Mouse (Mus musculus) adrenal gland, postnatal 14 days (tissue): ENCODE results near the gene Plin2. TPM values are rescaled to one million over a fixed set of nuclear protein-coding genes. Genes with fewer than 3 reads are reported as not detected.
A peak's percentile ranks its signal among the peaks of the same experiment; 100 is the strongest.
"Not testable (repeated sequence)": the region's sequence is repeated elsewhere in the genome, so short reads cannot be mapped to it uniquely, and the experiment has no call there.

Experiments
- DNase-seq: peaks from one replicate; pipeline ENCODE4 v3.0.0; 2021; ENCODE audit warnings: mixed read lengths
- total RNA-seq: library from RNA; stranded (reverse); gene quantifications from 2 replicates; pipeline ENCODE4 v1.2.3, GENCODE M21; 2021

The Plin2 gene
- total RNA-seq, 1 experiment from 2014 or later, result 311 TPM

- no peak for DNase-seq
Measured at GRCm38 (mm10) chr4:86683746-86684145, 13.9 kb upstream of the Plin2 start.

GRCm38 (mm10) chr4:86683280-86683679 is 13.4 kb upstream of the Plin2 start:
- DNase-seq, result no peak

GRCm38 (mm10) chr4:86681846-86682245 is 12.0 kb upstream of the Plin2 start:
- DNase-seq, result no peak

- no peak for DNase-seq
Measured at GRCm38 (mm10) chr4:86681421-86681820, 11.6 kb upstream of the Plin2 start.

DNA sequence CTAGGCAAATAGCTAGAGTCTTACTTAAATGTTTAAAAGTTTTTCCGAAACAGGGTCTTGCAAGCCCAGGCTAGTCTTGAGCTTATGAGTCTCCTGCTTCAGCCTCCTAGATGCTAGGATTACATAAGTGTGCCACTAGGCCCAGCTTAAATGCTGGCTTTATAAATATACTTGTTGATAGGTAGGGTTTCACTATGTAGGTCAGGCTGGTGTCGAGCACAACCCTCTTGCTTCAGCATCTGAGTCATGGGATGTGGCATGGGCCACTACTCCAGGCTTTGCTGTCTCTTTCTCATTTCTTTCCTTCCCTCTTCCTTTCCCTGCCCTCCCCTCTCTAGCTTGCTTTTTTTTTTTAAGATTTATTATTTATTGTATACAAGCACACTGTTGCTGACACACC is 9.8 kb upstream of the Plin2 start:
- DNase-seq, result no peak

DNA sequence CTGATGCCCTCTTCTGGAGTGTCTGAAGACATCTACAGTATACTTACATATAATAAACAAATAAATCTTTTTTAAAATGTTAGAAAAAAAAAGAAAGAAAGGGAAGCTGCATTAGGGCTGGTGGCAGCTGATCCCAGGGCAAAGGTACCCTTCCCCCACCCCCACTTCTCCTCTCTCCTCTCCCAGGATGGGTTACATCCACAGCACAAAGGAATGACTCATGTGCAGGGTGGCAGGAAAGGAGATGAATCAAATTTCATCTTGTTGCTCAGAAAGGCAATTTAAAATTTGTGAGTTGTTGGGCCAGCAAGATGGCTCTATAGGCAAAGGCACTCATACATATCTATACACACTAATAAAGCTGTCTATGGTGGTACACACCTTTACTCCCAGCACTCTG is 6.9 kb upstream of the Plin2 start:
- no peak for DNase-seq

DNA sequence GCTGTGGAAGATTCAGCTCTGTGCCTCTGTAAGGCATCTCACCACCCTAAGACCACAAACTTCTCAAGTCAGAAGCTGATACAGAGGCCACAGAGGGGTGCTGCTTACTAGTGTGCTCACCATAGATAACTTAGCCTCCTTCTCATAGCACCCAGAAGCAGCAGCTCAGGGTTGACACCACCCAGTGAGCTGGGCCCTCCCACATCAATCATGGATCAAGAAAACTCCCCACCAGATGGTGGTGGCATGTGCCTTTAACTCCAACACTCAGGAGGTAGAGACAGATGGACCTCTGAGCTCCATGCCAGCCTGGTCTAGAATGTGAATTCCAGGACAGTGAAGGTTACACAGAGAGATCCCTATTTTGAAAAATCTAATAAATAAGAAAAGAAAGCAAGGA is 4.9 kb upstream of the Plin2 start:
- DNase-seq, result not testable (repeated sequence)

DNA sequence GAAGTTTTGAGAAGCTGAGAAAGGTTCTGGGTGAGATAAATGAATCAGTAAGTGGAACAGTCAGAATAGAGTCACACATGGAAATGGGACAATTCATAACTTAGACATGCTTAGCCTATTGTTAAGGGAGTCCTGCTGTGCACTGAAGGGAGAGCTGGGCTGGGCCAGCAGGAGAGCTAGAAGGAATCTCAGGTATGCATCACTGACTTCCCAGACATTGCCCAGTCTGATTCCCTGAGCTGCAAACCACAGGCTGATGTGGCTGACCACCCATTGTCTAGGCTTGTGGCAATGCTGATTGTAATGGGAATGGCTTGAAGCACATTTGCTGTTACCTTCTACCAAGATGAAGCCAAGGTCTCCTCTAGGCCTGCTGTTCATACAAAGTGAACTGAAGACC is 4.3 kb upstream of the Plin2 start:
- not testable (repeated sequence) for DNase-seq

GRCm38 (mm10) chr4:86672450-86672849 is 2.6 kb upstream of the Plin2 start:
- DNase-seq, result no peak

- peak; percentile 27 for DNase-seq
Measured at GRCm38 (mm10) chr4:86671803-86672202, 1.9 kb upstream of the Plin2 start.

GRCm38 (mm10) chr4:86670582-86671306 is 884 bp upstream of the Plin2 start:
- no peak for DNase-seq

DNA sequence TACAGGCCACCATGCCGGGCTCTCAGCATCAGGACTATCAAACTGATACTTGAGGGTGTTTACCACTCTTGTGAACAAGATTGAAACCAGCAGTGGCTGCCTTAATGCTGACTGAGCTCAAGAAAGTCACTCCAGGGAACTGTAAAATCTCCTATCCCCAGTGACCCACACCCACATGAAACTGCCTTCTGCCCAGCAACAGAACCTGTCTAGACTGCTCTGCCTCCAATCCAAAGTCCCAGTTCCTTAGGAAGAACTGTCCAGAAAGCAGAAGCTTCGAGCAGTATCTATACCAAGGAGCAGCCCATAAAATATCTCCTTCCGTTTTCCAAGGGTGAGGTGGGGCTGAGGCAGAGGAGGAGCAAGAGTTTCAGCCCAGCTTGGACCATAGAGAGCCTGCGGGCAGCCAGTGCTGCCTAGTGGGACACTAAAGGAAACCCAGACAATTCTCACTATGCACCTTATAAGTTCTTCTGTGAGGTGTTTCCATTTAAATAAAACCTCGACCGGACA is 563 bp downstream of the Plin2 start:
- DNase-seq, result peak; percentile 30

GRCm38 (mm10) chr4:86668290-86669000 is 1.4 kb downstream of the Plin2 start:
- no peak for DNase-seq

GRCm38 (mm10) chr4:86665596-86665995 is 4.3 kb downstream of the Plin2 start:
- DNase-seq, result peak; percentile 55

DNA sequence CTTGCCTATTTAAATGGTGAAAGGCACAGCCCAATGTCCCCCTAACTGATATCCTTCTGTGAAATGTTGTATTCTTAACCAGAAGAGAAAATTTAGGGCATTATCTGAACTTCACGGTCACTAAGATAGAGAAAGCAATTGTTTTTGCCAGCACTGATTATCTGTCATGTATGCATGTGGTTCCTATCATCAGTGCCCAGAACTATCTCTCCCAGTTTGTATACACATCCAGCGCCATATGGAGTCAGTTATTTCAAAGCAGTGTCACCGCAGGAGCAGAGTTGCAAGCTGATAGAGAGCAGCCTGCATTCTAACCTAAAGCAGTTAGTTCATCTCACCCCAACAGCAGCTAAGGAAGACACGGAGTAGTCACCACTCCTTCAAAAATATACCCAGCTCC is 5.9 kb downstream of the Plin2 start:
- no peak for DNase-seq

- peak; percentile 66 for DNase-seq
Measured at GRCm38 (mm10) chr4:86657176-86657575, 12.7 kb downstream of the Plin2 start.

DNA sequence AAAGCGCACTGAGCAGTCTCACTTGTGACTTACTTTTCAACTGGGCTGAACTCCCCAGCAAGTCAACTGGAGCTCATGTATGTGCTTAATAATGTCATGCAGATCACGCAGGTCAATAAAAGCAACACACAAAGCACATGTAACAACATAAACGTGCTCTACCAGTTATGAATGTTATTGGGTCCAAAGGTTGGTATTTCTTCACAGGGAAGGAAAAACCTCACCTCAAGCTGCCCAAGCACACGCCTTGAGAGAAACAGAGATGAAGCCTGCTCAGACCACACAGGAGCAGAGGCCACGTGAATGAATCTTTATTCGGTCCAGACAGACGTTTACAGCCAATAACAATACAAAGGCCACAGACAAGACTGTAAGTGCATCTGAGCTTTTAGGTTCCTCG is 13.4 kb downstream of the Plin2 start:
- not testable (repeated sequence) for DNase-seq

DNA sequence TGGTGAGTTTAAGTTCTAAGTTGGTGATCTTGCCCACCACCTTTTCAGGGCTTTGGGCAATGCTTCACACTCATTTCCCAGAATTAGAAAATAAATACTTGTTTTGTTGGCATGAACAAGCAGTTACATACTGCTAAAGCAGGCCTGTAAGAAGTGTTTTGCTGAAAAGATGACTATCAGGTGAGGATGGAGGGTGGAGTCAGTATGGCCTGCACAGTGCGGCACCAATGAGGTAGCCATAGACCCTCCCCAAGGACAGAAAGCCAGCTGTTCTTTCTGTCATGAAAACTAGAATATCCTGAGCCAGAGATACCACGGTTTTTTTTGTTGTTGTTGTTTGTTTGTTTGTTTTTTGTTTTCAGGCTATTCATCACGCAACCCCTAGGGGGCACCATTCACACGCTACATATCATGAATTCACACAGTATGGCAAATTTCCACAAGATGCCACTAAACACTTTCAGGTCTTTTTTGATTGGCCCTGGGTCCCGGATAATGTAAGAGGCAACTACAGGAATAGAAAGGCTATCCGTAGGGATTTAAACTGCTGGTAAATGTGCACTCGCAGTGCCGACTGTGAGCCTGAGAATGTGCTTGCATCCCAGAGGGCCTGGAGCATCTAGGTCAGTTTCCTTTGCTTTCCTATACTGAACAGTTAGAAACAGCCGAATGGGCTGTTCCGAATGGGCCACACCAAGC is 18.0 kb downstream of the Plin2 start:
- DNase-seq, result peak; percentile 25

GRCm38 (mm10) chr4:86648394-86648793 is 21.5 kb downstream of the Plin2 start:
- DNase-seq, result not testable (repeated sequence)

DNA sequence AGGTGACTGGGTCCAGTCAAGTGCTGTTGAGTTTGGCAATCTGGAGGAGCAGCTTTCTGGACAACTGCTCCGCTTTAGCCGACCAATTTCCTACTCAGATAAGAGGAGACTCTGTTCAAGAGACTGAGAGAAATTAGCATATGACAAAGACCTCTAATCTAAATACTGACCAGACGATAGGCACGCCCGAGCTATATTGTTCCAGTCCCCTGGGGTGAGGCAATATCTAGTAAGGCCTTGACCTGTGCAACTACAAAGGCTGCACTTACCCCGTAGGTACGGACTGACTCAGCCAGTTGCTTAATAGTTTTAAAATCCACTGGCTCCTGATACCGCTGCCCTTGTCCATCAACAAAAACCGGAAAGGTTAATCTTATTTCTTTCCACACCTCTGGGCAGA is 32.3 kb downstream of the Plin2 start:
- not testable (repeated sequence) for DNase-seq

- DNase-seq, result not testable (repeated sequence)
Measured at GRCm38 (mm10) chr4:86634873-86635272, 35.0 kb downstream of the Plin2 start.

DNA sequence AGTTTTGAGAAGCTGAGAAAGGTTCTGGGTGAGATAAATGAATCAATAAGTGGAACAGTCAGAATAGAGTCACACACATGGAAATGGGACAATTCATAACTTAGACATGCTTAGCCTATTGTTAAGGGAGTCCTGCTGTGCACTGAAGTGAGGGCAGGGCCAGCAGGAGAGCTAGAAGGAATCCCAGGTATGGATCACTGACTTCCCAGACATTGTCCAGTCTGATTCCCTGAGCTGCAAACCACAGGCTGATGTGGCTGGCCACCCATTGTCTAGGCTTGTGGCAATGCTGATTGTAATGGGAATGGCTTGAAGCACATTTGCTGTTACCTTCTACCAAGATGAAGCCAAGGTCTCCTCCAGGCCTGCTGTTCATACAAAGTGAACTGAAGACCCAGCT is 35.5 kb downstream of the Plin2 start:
- DNase-seq, result not testable (repeated sequence)

GRCm38 (mm10) chr4:86632556-86632955 is 37.3 kb downstream of the Plin2 start:
- not testable (repeated sequence) for DNase-seq
